Mouse (Mus musculus) hindbrain, embryonic 12.5 days (tissue): ENCODE measurements around the gene Psme2. TPM values are rescaled to one million over a fixed set of nuclear protein-coding genes. Genes with fewer than 3 reads are reported as not detected.

ENCODE experiments used
- ATAC-seq: fragments of 200-750 bp; cut with Nextera tagmentation; 2 replicates; pipeline ENCODE4 v1.8.0; 2017; ENCODE audit warnings: moderate TSS enrichment; ENCODE audit not compliant: low FRiP score
- H3K27ac ChIP-seq: fragments of 300-500 bp; sonication (generic); 2 replicates; pipeline ENCODE4 v1.5.1; 2016; ENCODE audit warnings: mild to moderate bottlenecking
- H3K27me3 ChIP-seq: fragments of 300-500 bp; sonication (generic); 2 replicates; pipeline ENCODE4 v1.6.1; 2016; ENCODE audit warnings: mild to moderate bottlenecking
- H3K36me3 ChIP-seq: fragments of 300-500 bp; sonication (generic); 2 replicates; pipeline ENCODE4 v1.6.1; 2016; ENCODE audit warnings: mild to moderate bottlenecking
- H3K4me1 ChIP-seq: fragments of 300-500 bp; sonication (generic); 2 replicates; pipeline ENCODE4 v1.6.1; 2016
- H3K4me2 ChIP-seq: fragments of 300-500 bp; sonication (generic); replicated peaks from 2 replicates; pipeline ENCODE4 v1.6.1; 2016; ENCODE audit warnings: mild to moderate bottlenecking
- H3K4me3 ChIP-seq: fragments of 300-500 bp; sonication (generic); 2 replicates; pipeline ENCODE4 v1.5.1; 2016; ENCODE audit warnings: mild to moderate bottlenecking
- H3K9ac ChIP-seq: fragments of 300-500 bp; sonication (generic); 2 replicates; pipeline ENCODE4 v1.6.1; 2016; ENCODE audit warnings: mild to moderate bottlenecking, moderate library complexity
- H3K9me3 ChIP-seq: fragments of 300-500 bp; sonication (generic); replicated peaks from 2 replicates; pipeline ENCODE4 v1.6.1; 2016; ENCODE audit warnings: mild to moderate bottlenecking
- WGBS: fragments of 180-500 bp; shearing (Covaris S2); methylation state at CpG from one replicate; pipeline ENCODE4 v1.1.7; 2016; 5-methylcytosine and 5-hydroxymethylcytosine counted together
- polyA plus RNA-seq: library from polyadenylated mRNA; unstranded; fragments of >200 nt; fragmentation: Nextera tagmentation; extraction: Ambion mirVana; gene quantifications from 2 replicates; pipeline ENCODE4 v1.2.1, GENCODE M21; 2016

Psme2 gene
- polyA plus RNA-seq, 1 experiment from 2014 or later, result 234 TPM

DNA sequence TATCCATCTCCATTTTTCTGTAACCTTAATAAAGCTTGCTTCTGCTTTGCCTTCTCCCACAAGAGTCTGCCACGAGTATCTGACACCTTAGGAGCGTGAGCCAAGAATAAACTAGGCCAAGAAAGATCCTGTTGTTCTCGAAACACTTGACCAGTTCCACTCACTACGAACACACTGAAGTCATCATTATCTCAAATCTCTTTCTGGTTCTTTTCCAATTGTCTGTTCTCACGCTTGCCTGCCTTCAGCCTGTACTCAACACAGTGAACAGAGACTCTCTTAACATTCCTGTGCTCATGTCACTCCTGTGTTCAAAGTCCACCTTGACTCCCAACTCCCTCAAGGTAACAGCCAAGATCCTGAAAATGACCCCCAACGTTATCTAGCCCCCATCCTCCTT is 22.4 kb upstream of the Psme2 start:
- WGBS, result 76% methylated on average over 6 of the region's 6 CpGs
- Histone ChIP-seq H3K4me2 (no peak overlapping the region), H3K9ac (no peak overlapping the region), H3K4me1 (peaks cover 3% of the 10 kb centered on the region; the same call in 1 of the 2 replicates), H3K27ac (no peak overlapping the region), H3K9me3 (no peaks in the 10 kb centered on the region), H3K4me3 (no peak overlapping the region), H3K27me3 (no peaks in the 10 kb centered on the region), H3K36me3 (peaks cover 22% of the 10 kb centered on the region)
- no peak for ATAC-seq

DNA sequence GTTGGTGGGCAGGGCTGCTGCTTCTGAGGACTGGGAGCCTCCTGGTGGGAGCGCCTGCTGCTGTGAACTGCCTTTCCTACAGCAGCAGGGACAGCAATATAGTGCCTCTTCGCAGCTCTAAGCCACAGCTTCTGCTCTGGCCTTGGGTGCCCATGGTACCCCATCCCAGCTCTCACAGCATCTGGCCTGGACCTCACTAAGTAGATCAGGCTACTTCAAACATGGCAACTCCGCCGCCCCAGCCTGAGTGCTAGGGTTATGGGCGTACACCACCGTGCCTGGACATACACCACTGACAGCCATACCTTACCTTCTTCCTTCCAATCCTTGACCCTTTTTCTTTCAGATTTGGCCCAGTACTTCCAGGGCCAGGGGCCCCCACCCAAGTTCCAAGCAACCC is 17.4 kb upstream of the Psme2 start:
- ATAC-seq, result no peak
- 91% methylated on average over 6 of the region's 6 CpGs for WGBS
- H3K36me3 ChIP-seq, result peaks cover 61% of the 10 kb centered on the region

DNA sequence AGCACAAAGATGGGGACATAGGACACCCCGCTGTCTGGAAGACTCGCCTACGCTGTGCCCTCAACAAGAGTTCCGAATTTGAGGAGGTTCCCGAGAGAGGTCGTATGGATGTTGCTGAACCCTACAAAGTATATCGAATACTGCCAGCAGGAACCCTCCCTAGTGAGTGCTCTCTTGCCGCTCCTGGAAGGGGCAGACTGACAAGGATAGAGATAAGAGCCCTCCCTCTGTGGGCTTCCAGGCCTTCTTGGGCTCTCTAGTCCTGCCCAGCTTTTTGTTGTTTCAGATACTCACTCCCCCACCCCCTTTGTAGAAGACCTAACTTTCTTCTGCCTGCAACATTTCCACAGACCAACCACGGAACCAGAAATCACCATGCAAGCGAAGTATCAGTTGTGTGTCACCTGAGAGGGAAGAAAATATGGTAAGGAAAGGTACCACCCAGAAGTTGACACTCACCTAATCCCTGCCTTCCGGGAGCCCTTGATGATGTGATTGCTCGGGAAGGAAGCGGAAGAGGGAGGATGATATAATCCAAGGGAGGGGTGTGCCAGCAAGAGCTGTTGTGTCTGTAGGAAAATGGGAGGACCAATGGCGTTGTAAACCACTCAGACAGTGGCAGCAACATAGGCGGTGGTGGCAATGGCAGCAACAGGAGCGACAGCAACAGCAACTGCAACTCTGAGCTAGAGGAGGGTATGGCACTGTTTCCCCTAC is 15.0 kb upstream of the Psme2 start:
- H3K36me3 ChIP-seq, result peaks cover 82% of the 10 kb centered on the region
- H3K4me3 ChIP-seq, result no peak overlapping the region
- H3K4me2 ChIP-seq, result no peak overlapping the region
- H3K4me1 ChIP-seq, result peaks cover 7% of the 10 kb centered on the region
- H3K9me3 ChIP-seq, result no peaks in the 10 kb centered on the region
- H3K9ac ChIP-seq, result no peak overlapping the region
- 95% methylated on average over 16 of the region's 16 CpGs for WGBS
- no peak overlapping the region for H3K27ac ChIP-seq
- no peaks in the 10 kb centered on the region for H3K27me3 ChIP-seq
- ATAC-seq, result no peak

More for the DNA sequence above, 17.4 kb upstream of the Psme2 start:
- no peaks in the 10 kb centered on the region for H3K27me3 ChIP-seq
- H3K9me3 ChIP-seq, result no peaks in the 10 kb centered on the region
- H3K4me2 ChIP-seq, result no peak overlapping the region
- H3K9ac ChIP-seq, result no peak overlapping the region
- H3K27ac ChIP-seq, result no peak overlapping the region
- H3K4me1 ChIP-seq, result peaks cover 7% of the 10 kb centered on the region
- H3K4me3 ChIP-seq, result no peak overlapping the region

DNA sequence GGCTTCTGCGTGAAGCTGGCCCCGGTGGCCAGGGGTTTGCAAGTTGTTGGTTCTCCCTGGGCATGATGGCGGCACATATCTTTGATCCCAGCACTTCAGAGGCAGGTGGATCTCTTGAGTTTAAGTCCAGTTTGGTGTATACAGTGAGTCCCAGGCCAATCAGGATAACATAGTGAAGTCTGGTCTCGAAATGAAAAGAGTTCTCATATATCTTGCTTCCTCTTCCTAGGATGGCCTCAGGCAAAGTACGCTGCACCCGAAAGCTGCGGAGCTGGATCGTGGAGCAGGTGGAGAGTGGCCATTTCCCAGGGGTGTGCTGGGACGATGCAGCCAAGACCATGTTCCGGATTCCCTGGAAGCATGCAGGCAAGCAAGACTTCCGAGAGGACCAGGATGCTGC is 13.9 kb upstream of the Psme2 start:
- H3K4me3 ChIP-seq, result no peak overlapping the region
- H3K27ac ChIP-seq, result no peak overlapping the region
- peaks cover 88% of the 10 kb centered on the region for H3K36me3 ChIP-seq
- WGBS, result 89% methylated on average over 11 of the region's 11 CpGs
- no peak overlapping the region for H3K4me2 ChIP-seq
- ATAC-seq, result no peak
- H3K9me3 ChIP-seq, result no peaks in the 10 kb centered on the region
- peaks cover 7% of the 10 kb centered on the region for H3K4me1 ChIP-seq
- no peak overlapping the region for H3K9ac ChIP-seq
- no peaks in the 10 kb centered on the region for H3K27me3 ChIP-seq

DNA sequence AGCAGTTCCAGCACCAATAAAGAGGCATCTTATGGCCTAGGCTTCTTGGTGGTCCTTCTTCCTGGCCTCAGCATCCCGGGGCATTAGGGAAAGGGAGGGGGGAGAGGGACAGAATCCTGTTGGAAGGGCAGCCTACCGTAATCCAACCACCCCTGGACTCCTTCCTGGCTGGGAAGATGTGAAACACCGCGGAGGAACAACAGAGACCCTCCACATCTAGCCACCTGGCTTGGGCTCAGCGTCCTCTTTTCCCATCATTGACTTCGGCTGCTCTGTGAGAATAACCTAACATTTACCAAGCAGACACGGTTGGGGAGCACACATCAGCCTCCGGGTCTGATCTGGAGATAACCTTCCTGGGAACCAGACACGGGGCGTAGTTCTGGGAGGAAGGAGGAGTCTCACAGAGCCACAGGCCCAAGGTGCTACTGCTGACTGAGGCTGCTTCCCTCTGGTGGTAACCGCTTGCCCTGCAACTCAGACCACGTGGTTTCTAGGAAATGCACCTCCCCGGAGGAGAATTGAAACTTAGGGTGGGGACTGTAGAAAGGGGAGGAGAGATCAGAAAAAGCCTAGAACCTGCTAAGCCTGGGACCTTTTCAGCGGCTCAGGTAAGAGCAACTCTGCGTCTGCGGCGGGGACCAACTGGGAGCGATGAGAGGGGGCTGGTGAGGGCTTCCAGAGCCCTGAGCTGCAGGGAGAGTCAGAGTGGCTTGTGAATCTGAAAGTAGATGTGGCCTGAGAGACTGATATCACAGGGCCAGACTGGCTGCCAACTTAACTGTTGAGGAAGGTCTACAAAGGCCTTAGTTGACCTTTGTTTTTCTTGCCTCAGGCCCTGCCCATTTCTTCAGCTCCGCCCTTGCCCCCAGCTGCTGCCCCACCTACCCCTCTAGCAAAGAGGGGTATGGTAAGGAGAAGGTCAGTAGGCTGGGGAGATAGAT is 13.0 kb upstream of the Psme2 start:
- H3K27ac ChIP-seq, result peak overlapping the region; percentile 35; the same call in 1 of the 2 replicates
- peak; percentile 81 for ATAC-seq

DNA sequence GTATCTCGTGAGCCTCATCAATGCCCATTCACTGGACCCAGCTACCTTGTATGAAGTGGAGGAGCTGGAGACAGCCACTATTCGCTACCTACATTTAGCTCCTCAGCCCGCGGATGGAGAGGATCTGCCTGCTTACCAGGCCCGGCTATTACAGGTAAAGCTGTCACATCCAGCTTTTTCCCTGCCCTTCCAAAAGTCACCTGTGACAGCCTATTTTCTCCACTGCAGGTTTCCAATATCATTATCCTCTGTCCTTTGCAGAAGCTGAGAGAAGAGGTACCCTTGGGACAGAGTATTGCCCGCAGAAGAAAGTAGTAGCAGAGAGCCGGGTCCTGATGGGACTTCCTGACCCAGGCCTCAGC is 12.3 kb upstream of the Psme2 start, which contains the start of gene Irf9:
Gene Irf9, plus strand, starts transcription at position 301 of the 362 bp plus-strand sequence.
- H3K9ac ChIP-seq, result peak within 1 kb of the TSS; percentile 4; the same call in 1 of the 2 replicates
- 90% methylated on average over 7 of the region's 7 CpGs for WGBS
- peak within 1 kb of the TSS; percentile 35; the same call in 1 of the 2 replicates for H3K27ac ChIP-seq
- ATAC-seq, result no peak
- no peaks in the 10 kb centered on the region for H3K27me3 ChIP-seq
- peaks cover 88% of the 10 kb centered on the region for H3K36me3 ChIP-seq
- no peaks in the 10 kb centered on the region for H3K9me3 ChIP-seq
- peaks cover 7% of the 10 kb centered on the region for H3K4me1 ChIP-seq
- H3K4me2 ChIP-seq, result peak within 1 kb of the TSS; percentile 44
- H3K4me3 ChIP-seq, result peak within 1 kb of the TSS; percentile 22; the same call in 1 of the 2 replicates

More for the DNA sequence above, 13.0 kb upstream of the Psme2 start:
- Histone ChIP-seq H3K9ac (peak overlapping the region; percentile 4; the same call in 1 of the 2 replicates), H3K9me3 (no peaks in the 10 kb centered on the region), H3K36me3 (peaks cover 88% of the 10 kb centered on the region), H3K4me1 (peaks cover 7% of the 10 kb centered on the region), H3K4me2 (peak overlapping the region; percentile 44), H3K4me3 (peak overlapping the region; percentile 22; the same call in 1 of the 2 replicates), H3K27me3 (no peaks in the 10 kb centered on the region)
- WGBS, result 24% methylated on average over 19 of the region's 19 CpGs

DNA sequence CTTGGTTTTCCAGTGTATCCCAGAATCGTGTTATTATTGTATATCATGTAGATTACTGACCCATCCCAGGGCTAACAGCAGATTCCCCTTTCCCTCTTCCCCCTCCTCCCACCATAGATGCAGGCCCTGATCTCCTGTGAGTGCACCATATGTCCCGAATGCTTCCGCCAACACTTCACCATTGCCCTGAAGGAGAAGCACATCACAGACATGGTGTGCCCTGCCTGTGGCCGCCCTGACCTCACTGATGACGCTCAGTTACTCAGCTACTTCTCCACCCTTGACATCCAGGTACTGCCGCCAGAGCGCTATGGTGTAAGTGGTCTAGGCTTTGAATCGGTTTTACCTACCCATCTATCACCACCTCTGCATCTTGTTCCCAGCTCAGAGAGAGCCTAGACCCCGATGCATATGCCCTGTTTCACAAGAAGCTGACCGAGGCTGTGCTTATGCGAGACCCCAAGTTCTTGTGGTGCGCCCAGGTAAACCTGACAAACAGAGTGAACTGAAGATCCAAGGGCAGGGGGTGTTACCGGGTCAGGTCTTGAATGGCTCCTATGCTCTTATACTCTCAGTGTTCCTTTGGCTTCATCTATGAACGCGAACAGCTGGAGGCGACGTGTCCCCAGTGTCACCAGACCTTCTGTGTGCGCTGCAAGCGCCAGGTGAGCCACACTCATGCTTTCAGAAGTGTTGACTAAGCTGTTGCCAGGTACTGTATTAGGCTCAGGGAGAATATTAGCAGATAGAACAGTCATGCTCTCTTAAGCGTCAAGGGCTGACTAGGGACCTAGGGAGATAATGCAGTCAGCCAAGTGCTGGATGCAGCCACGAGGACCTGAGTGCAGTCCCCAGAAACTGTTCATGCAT is 7.8 kb upstream of the Psme2 start:
- H3K27ac ChIP-seq, result no peak overlapping the region
- H3K4me3 ChIP-seq, result no peak overlapping the region
- no peaks in the 10 kb centered on the region for H3K9me3 ChIP-seq
- no peaks in the 10 kb centered on the region for H3K27me3 ChIP-seq
- peaks cover 5% of the 10 kb centered on the region for H3K4me1 ChIP-seq
- H3K4me2 ChIP-seq, result no peak overlapping the region
- no peak overlapping the region for H3K9ac ChIP-seq
- no peak for ATAC-seq
- WGBS, result 94% methylated on average over 21 of the region's 21 CpGs
- H3K36me3 ChIP-seq, result peaks cover 89% of the 10 kb centered on the region

DNA sequence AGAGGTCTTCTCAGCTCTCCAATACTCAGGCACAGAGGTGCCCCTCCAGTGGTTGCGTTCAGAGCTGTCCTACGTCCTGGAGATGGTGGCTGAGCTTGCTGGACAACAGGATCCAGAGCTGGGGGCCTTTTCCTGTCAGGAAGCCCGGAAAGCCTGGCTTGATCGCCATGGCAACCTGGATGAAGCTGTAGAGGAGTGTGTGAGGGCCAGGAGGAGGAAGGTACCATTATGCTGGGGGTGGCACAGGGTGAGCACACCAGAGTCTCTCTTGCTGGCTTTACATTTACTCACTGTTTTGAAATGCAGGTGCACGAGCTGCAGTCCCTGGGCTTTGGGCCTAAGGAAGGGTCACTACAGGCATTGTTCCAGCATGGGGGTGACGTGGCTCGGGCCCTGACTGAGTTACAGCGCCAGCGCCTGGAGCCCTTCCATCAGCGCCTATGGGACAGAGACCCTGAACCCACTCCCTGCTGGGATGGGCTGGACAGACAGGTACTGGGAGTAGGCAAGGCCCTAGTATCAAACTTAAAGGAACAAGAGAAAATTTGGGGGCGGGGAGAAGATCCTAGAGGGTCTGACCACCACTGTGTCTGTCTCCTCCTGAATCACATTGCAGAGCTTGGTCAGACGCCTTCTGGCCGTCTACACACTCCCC is 5.2 kb upstream of the Psme2 start:
- WGBS, result 77% methylated on average over 13 of the region's 13 CpGs

DNA sequence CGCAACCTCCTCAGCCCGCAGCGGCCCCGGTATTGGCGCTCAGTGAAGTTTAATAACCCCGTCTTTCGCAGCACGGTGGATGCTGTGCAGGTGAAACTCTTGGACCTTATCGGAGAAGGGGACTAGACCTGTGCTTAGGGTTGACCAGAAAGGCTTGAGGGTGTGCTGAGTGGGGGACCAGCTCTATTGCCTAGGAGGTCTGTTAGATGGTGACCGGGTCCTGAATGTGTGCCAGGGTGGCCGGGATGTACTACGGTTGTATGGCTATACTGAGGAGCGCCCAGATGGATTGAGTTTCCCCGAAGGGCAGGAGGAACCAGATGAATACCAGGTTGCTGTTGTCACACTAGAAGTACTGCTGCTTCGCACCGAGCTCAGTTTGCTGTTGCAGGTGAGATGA is 1.3 kb upstream of the Psme2 start:
- H3K4me1 ChIP-seq, result peaks cover 27% of the 10 kb centered on the region
- H3K4me3 ChIP-seq, result peak overlapping the region; percentile 91
- peaks cover 40% of the 10 kb centered on the region for H3K36me3 ChIP-seq
- 5% methylated on average over 16 of the region's 16 CpGs for WGBS
- peak overlapping the region; percentile 92 for H3K9ac ChIP-seq
- H3K9me3 ChIP-seq, result no peaks in the 10 kb centered on the region
- no peak for ATAC-seq
- H3K4me2 ChIP-seq, result peak overlapping the region; percentile 98
- H3K27me3 ChIP-seq, result no peaks in the 10 kb centered on the region
- H3K27ac ChIP-seq, result peak overlapping the region; percentile 95; the same call in 1 of the 2 replicates

More for the DNA sequence above, 5.2 kb upstream of the Psme2 start:
- Histone ChIP-seq H3K9ac (no peak overlapping the region), H3K4me2 (no peak overlapping the region), H3K27ac (no peak overlapping the region), H3K9me3 (no peaks in the 10 kb centered on the region), H3K27me3 (no peaks in the 10 kb centered on the region), H3K36me3 (peaks cover 65% of the 10 kb centered on the region), H3K4me1 (peaks cover 19% of the 10 kb centered on the region), H3K4me3 (no peak overlapping the region)
- ATAC-seq, result no peak

DNA sequence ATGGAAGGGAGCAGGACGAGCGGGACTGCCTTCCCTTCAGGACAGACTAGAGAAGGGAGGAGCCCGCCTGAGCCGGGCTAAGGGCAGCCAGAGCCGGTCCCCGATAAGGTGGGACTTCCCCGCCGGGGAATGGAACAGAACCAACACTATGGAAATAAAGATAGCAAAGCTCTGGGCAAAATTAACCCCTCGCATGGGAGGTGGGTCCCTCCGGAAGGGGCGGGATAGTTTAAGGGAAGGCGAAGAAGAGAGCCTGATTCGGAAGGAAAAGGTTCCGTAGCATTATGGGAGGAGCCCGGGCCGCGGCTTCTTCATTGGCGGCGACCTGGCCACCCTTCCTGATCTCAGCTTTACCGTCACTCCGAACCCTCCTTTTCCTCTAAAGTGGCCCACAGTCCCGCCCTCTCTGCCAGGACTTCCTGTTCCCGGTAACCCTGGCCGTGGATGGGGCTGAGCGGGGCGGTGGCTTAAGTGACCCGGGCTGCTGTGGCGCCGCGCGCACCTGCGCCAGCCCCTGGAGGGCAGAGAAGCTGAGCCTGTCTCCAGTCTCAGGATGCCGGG is 498 bp upstream of the Psme2 start, which contains the start of gene Rnf31:
Gene Rnf31, plus strand, starts transcription at position 378 of the 561 bp plus-strand sequence.
- Histone ChIP-seq H3K4me1 (peaks cover 27% of the 10 kb centered on the region), H3K9ac (peak within 1 kb of the TSS; percentile 92), H3K27me3 (no peaks in the 10 kb centered on the region), H3K36me3 (peaks cover 36% of the 10 kb centered on the region), H3K4me2 (peak within 1 kb of the TSS; percentile 98), H3K9me3 (no peaks in the 10 kb centered on the region), H3K27ac (peak within 1 kb of the TSS; percentile 95), H3K4me3 (peak within 1 kb of the TSS; percentile 91)
- ATAC-seq, result peak; percentile 92
- under 1% methylated on average over 33 of the region's 33 CpGs for WGBS
